Mouse (Mus musculus) MEL (cell line): ENCODE measurements at regions not wholly inside any gene's neighbourhood (a gene's known extent, or its start where the extent isn't known, plus 50 kb on each side); places are given as distances from the start of the nearest gene placed in this dataset.

Experiments
- DNase-seq: peaks from one replicate; pipeline ENCODE4 v3.0.0; 2011; ENCODE audit warnings: low read depth, low spot score
- H3K27ac ChIP-seq: 2 replicates; pipeline ENCODE4 v1.5.1; 2012; ENCODE audit warnings: low read depth, mild to moderate bottlenecking, control low read depth, low read length, moderate library complexity; ENCODE audit not compliant: control insufficient read depth
- H3K27me3 ChIP-seq, 2 experiments: fragments of 150-350 bp in 1 of 2; sonication (generic) in 1 of 2; 2 replicates each; pipeline ENCODE4 v1.6.1; 2012; ENCODE audit warnings: low read length in 2 of 2, mild to moderate bottlenecking in 2 of 2, improper control_type of control experiment in 1 of 2, moderate library complexity in 1 of 2; ENCODE audit not compliant: insufficient read depth in 2 of 2, control insufficient read depth in 1 of 2
- H3K36me3 ChIP-seq, 2 experiments: 2 replicates each; pipeline ENCODE4 v1.6.1; 2012 to 2014; ENCODE audit warnings: low read length in 2 of 2, improper control_type of control experiment in 1 of 2, inconsistent platforms in 1 of 2, mild to moderate bottlenecking in 1 of 2; ENCODE audit not compliant: insufficient read depth in 2 of 2, control insufficient read depth in 1 of 2
- H3K4me1 ChIP-seq, 2 experiments: fragments of 150-350 bp in 1 of 2; sonication (generic) in 1 of 2; 2 replicates each; pipeline ENCODE4 v1.6.1; 2012; ENCODE audit warnings: low read length in 2 of 2, improper control_type of control experiment in 1 of 2, mild to moderate bottlenecking in 1 of 2; ENCODE audit not compliant: insufficient read depth in 2 of 2, control insufficient read depth in 1 of 2
- H3K4me3 ChIP-seq, 2 experiments: fragments of 150-350 bp in 1 of 2; sonication (generic) in 1 of 2; 2 replicates each; pipeline ENCODE4 v1.5.1; 2012; ENCODE audit warnings: low read depth in 2 of 2, low read length in 2 of 2, mild to moderate bottlenecking in 2 of 2, moderate library complexity in 2 of 2, control low read depth in 1 of 2, improper control_type of control experiment in 1 of 2; ENCODE audit not compliant: control insufficient read depth in 1 of 2, insufficient read depth in 1 of 2
- H3K79me2 ChIP-seq: 2 replicates; pipeline ENCODE4 v1.6.1; 2012; ENCODE audit warnings: mild to moderate bottlenecking, low read length, moderate library complexity; ENCODE audit not compliant: control insufficient read depth, poor library complexity, insufficient read depth
- H3K9ac ChIP-seq: 2 replicates; pipeline ENCODE4 v1.6.1; 2012; ENCODE audit warnings: low read depth, mild to moderate bottlenecking, control low read depth, low read length, moderate library complexity; ENCODE audit not compliant: control insufficient read depth, poor library complexity, severe bottlenecking
- H3K9me3 ChIP-seq: fragments of 150-350 bp; sonication (generic); replicated peaks from 2 replicates; pipeline ENCODE4 v1.6.1; 2012; ENCODE audit warnings: mild to moderate bottlenecking, low read length, improper control_type of control experiment, moderate library complexity; ENCODE audit not compliant: insufficient read depth
- BHLHE40 ChIP-seq: IDR thresholded peaks from 2 replicates; pipeline ENCODE4 v1.6.1; 2012; ENCODE audit warnings: low read depth, mild to moderate bottlenecking, inconsistent platforms, low read length, improper control_type of control experiment, borderline replicate concordance
- CTCF ChIP-seq, 3 experiments: IDR thresholded peaks in 2 of 3; conservative IDR thresholded peaks in 1 of 3; 2 replicates each; pipeline ENCODE4 v1.5.1; 2011 to 2012; ENCODE audit warnings: low read length in 3 of 3, low read depth in 2 of 3, mild to moderate bottlenecking in 2 of 3, improper control_type of control experiment in 1 of 3, inconsistent platforms in 1 of 3, mixed read lengths in 1 of 3, moderate library complexity in 1 of 3; ENCODE audit not compliant: control insufficient read depth in 1 of 3, insufficient read depth in 1 of 3, poor library complexity in 1 of 3, severe bottlenecking in 1 of 3
- ELF1 ChIP-seq: IDR thresholded peaks from 2 replicates; pipeline ENCODE4 v1.6.1; 2014; ENCODE audit warnings: low read depth, mild to moderate bottlenecking, inconsistent platforms, low read length, improper control_type of control experiment, moderate library complexity
- ETS1 ChIP-seq: IDR thresholded peaks from 2 replicates; pipeline ENCODE4 v1.6.1; 2012; ENCODE audit warnings: low read depth, mild to moderate bottlenecking, inconsistent platforms, low read length, improper control_type of control experiment, moderate library complexity
- GABPA ChIP-seq: IDR thresholded peaks from 2 replicates; pipeline ENCODE4 v1.6.1; 2012; ENCODE audit warnings: low read depth, mild to moderate bottlenecking, inconsistent platforms, low read length, improper control_type of control experiment, moderate library complexity
- GATA1 ChIP-seq: IDR thresholded peaks from 2 replicates; pipeline ENCODE4 v1.6.1; 2011; ENCODE audit warnings: low read depth, low read length, improper control_type of control experiment
- JUND ChIP-seq: IDR thresholded peaks from 2 replicates; pipeline ENCODE4 v1.6.1; 2011; ENCODE audit warnings: low read depth, mild to moderate bottlenecking, improper control_type of control experiment, low read length
- KAT2A ChIP-seq: conservative IDR thresholded peaks from 2 replicates; pipeline ENCODE4 v1.6.1; 2012; ENCODE audit warnings: low read depth, low read length, improper control_type of control experiment, inconsistent platforms
- MAX ChIP-seq: IDR thresholded peaks from 2 replicates; pipeline ENCODE4 v1.6.1; 2011; ENCODE audit warnings: low read length, improper control_type of control experiment
- MAZ ChIP-seq: IDR thresholded peaks from 2 replicates; pipeline ENCODE4 v1.6.1; 2012; ENCODE audit warnings: low read depth, mild to moderate bottlenecking, inconsistent platforms, low read length, improper control_type of control experiment
- NELFE ChIP-seq: IDR thresholded peaks from 2 replicates; pipeline ENCODE4 v1.6.1; 2011; ENCODE audit warnings: low read depth, low read length, improper control_type of control experiment
- POLR2AphosphoS5 ChIP-seq: IDR thresholded peaks from 2 replicates; pipeline ENCODE4 v1.6.1; 2012; ENCODE audit warnings: low read depth, borderline replicate concordance, mild to moderate bottlenecking, inconsistent platforms, low read length, moderate library complexity, mixed read lengths
- RCOR1 ChIP-seq: IDR thresholded peaks from 2 replicates; pipeline ENCODE4 v1.6.1; 2012; ENCODE audit warnings: low read depth, mild to moderate bottlenecking, inconsistent platforms, low read length, improper control_type of control experiment
- TCF12 ChIP-seq: IDR thresholded peaks from 2 replicates; pipeline ENCODE4 v1.6.1; 2014; ENCODE audit warnings: low read depth, mild to moderate bottlenecking, inconsistent platforms, low read length, improper control_type of control experiment, moderate library complexity
- USF1 ChIP-seq: IDR thresholded peaks from 2 replicates; pipeline ENCODE4 v1.6.1; 2014; ENCODE audit warnings: low read depth, mild to moderate bottlenecking, inconsistent platforms, low read length, improper control_type of control experiment, moderate library complexity
- ZC3H11A ChIP-seq: IDR thresholded peaks from 2 replicates; pipeline ENCODE4 v1.6.1; 2012; ENCODE audit warnings: low read depth, mild to moderate bottlenecking, inconsistent platforms, low read length, improper control_type of control experiment
- ZKSCAN1 ChIP-seq: IDR thresholded peaks from 2 replicates; pipeline ENCODE4 v1.6.1; 2012; ENCODE audit warnings: low read depth, mild to moderate bottlenecking, inconsistent platforms, low read length, improper control_type of control experiment, moderate library complexity

- H3K36me3 ChIP-seq, result no peaks in the 10 kb centered on the region
- H3K4me3 ChIP-seq, result no peak overlapping the region
- H3K9ac ChIP-seq, result no peak overlapping the region
- H3K27me3 ChIP-seq, result no peaks in the 10 kb centered on the region; a peak in 1 of 4 replicates
- H3K4me1 ChIP-seq, result no peaks in the 10 kb centered on the region
- TF ChIP-seq POLR2AphosphoS5 (no peak), ETS1 (no peak), GATA1 (no peak), CTCF (IDR thresholded peaks at IDR 0.05 in 2 of 3, conservative IDR thresholded peaks at IDR 0.05 in 1 of 3; ENCODE audit: control insufficient read depth in 1 of 3, insufficient read depth in 1 of 3, low read depth in 2 of 3, low read length in 3 of 3, poor library complexity in 1 of 3, severe bottlenecking in 1 of 3) (no peak), MAX (no peak), GABPA (no peak), BHLHE40 (no peak)
- H3K79me2 ChIP-seq, result no peaks in the 10 kb centered on the region
- no peak for DNase-seq
- no peaks in the 10 kb centered on the region for H3K9me3 ChIP-seq
- H3K27ac ChIP-seq, result no peak overlapping the region
Measured at GRCm38 (mm10) chr4:9174365-9174764, 935.5 kb upstream of the Car8 start.

- no peaks in the 10 kb centered on the region for H3K4me1 ChIP-seq
- no peaks in the 10 kb centered on the region for H3K9me3 ChIP-seq
- no peaks in the 10 kb centered on the region for H3K27me3 ChIP-seq
- H3K79me2 ChIP-seq, result no peaks in the 10 kb centered on the region
- no peak overlapping the region for H3K9ac ChIP-seq
- TF ChIP-seq ZKSCAN1 (no peak), KAT2A (no peak), JUND (no peak)
- no peak overlapping the region for H3K27ac ChIP-seq
- no peak for DNase-seq
- H3K4me3 ChIP-seq, result no peak overlapping the region
- no peaks in the 10 kb centered on the region for H3K36me3 ChIP-seq
Measured at GRCm38 (mm10) chr4:9162374-9162773, 923.5 kb upstream of the Car8 start.

GRCm38 (mm10) chr4:9161814-9162133 is 922.9 kb upstream of the Car8 start:
- no peak overlapping the region for H3K9ac ChIP-seq
- no peak overlapping the region for H3K27ac ChIP-seq
- H3K9me3 ChIP-seq, result no peaks in the 10 kb centered on the region
- TF ChIP-seq RCOR1 (no peak), ETS1 (no peak), ZC3H11A (no peak), NELFE (no peak), TCF12 (no peak), ELF1 (no peak), JUND (no peak), USF1 (no peak), MAZ (no peak)
- TF ChIP-seq, all 39 proteins: peak for 0
- H3K79me2 ChIP-seq, result no peaks in the 10 kb centered on the region
- H3K36me3 ChIP-seq, result no peaks in the 10 kb centered on the region
- H3K27me3 ChIP-seq, result no peaks in the 10 kb centered on the region
- H3K4me1 ChIP-seq, result no peaks in the 10 kb centered on the region
- no peak overlapping the region for H3K4me3 ChIP-seq
- DNase-seq, result no peak
